In the genomic region with DNA sequence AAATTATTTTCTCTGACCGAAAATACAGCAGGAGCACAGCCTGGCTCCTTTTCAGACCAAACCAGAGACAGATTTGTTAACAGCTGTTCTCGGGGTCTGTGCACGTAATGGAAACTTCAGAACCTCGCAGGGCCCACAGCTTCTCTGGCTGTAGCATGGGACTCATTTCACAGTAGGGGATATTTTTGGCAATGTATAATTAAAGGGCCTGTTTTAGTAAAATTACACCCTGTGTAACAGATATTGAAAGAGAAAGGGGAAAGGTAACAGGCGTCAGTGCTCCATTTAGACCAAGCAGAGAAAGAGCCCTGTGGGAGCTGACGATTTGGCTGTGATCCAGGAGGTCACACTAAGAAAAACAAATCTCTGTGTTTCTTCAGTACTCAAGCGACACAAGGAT, we compare ENCODE assay signal across 9 mouse cellular contexts.
DNase-seq lines count a peak whose midpoint lies in the region; ATAC-seq lines count a peak whose summit lies in the region.
"Had no signal": no experiment of that assay in that cellular context is flagged by ENCODE, and none has a peak within 500 bp of the region (broad histone marks: within the 10 kb centered on the region; RNA-seq: fewer than 3 reads in every experiment).

No protein-coding gene starts in this region.

- peaks cover 6% of the 10 kb centered on the region; the same call in 1 of the 2 replicates for H3K4me1 ChIP-seq in midbrain, embryonic 13.5 days (replicated peaks)

- peak; percentile 95 for ATAC-seq in midbrain, embryonic 13.5 days

- no peaks in the 10 kb centered on the region for H3K27me3 ChIP-seq in midbrain, embryonic 13.5 days

- 15% methylated on average over 7 of the region's 7 CpGs for WGBS in midbrain, embryonic 13.5 days

- H3K4me3 ChIP-seq in midbrain, embryonic 13.5 days (replicated peaks), result peak overlapping the region; percentile 12; the same call in 1 of the 2 replicates

- H3K36me3 ChIP-seq in midbrain, embryonic 13.5 days, result no peaks in the 10 kb centered on the region

- H3K9me3 ChIP-seq in midbrain, embryonic 13.5 days, result no peaks in the 10 kb centered on the region

- peak overlapping the region; percentile 43 for H3K4me2 ChIP-seq in midbrain, embryonic 13.5 days (replicated peaks)

- no peak overlapping the region; the same call in 1 of the 2 replicates for H3K9ac ChIP-seq in midbrain, embryonic 13.5 days (replicated peaks)

- peak overlapping the region; percentile 75 for H3K27ac ChIP-seq in midbrain, embryonic 13.5 days
- H3K27ac ChIP-seq: macrophage had no signal

- DNase-seq in embryo, embryonic 10.5 days (ENCODE audit: low spot score), result peak; percentile 15
- DNase-seq in embryo, embryonic 9.5 days (ENCODE audit: extremely low spot score), result no peak
- peak; percentile 38 for DNase-seq in testis, postnatal 10 days (ENCODE audit: low spot score)
- no peak for DNase-seq in testis, postnatal 14 days (ENCODE audit: low spot score)
- DNase-seq in layer of hippocampus, adult 11-12 months (ENCODE audit: low spot score), result peak; percentile 64
- DNase-seq in thymus, postnatal 14 days, result no peak
- no peak for DNase-seq in thymus, postnatal 0 days (ENCODE audit: low spot score)

Comparison
In these comparisons a context has a peak if more than half of its experiments do, and no peak if none do; other contexts are left out.
1. DNase-seq: peak in embryo, embryonic 10.5 days (single experiment), testis, postnatal 10 days (single experiment) and layer of hippocampus, adult 11-12 months (single experiment); none in embryo, embryonic 9.5 days (single experiment), testis, postnatal 14 days (single experiment), thymus, postnatal 14 days (single experiment) and thymus, postnatal 0 days (single experiment).